Mouse (Mus musculus) midbrain, embryonic 12.5 days (tissue): Measurements from ENCODE around the gene Pofut1. TPM values are rescaled to one million over a fixed set of nuclear protein-coding genes. Genes with fewer than 3 reads are reported as not detected.

Experiments
- ATAC-seq: fragments of 200-750 bp; cut with Nextera tagmentation; 2 replicates; pipeline ENCODE4 v1.8.0; 2017; ENCODE audit warnings: low read depth, moderate TSS enrichment, moderate library complexity; ENCODE audit not compliant: low FRiP score
- H3K27ac ChIP-seq: fragments of 300-500 bp; sonication (generic); replicated peaks from 2 replicates; pipeline ENCODE4 v1.5.1; 2016; ENCODE audit warnings: mild to moderate bottlenecking
- H3K27me3 ChIP-seq: fragments of 300-500 bp; sonication (generic); 2 replicates; pipeline ENCODE4 v1.6.1; 2016; ENCODE audit warnings: mild to moderate bottlenecking
- H3K36me3 ChIP-seq: fragments of 300-500 bp; sonication (generic); 2 replicates; pipeline ENCODE4 v1.6.1; 2016
- H3K4me1 ChIP-seq: fragments of 300-500 bp; sonication (generic); 2 replicates; pipeline ENCODE4 v1.6.1; 2016
- H3K4me2 ChIP-seq: fragments of 300-500 bp; sonication (generic); replicated peaks from 2 replicates; pipeline ENCODE4 v1.6.1; 2016; ENCODE audit warnings: mild to moderate bottlenecking, moderate library complexity
- H3K4me3 ChIP-seq: fragments of 300-500 bp; sonication (generic); 2 replicates; pipeline ENCODE4 v1.5.1; 2016; ENCODE audit warnings: mild to moderate bottlenecking
- H3K9ac ChIP-seq: fragments of 300-500 bp; sonication (generic); replicated peaks from 2 replicates; pipeline ENCODE4 v1.6.1; 2016; ENCODE audit warnings: mild to moderate bottlenecking, moderate library complexity
- H3K9me3 ChIP-seq: fragments of 300-500 bp; sonication (generic); 2 replicates; pipeline ENCODE4 v1.6.1; 2016; ENCODE audit warnings: mild to moderate bottlenecking
- WGBS: fragments of 180-500 bp; shearing (Covaris S2); methylation state at CpG from one replicate; pipeline ENCODE4 v1.1.7; 2016; 5-methylcytosine and 5-hydroxymethylcytosine counted together
- polyA plus RNA-seq: library from polyadenylated mRNA; unstranded; fragments of >200 nt; fragmentation: Nextera tagmentation; extraction: Ambion mirVana; gene quantifications from 2 replicates; pipeline ENCODE4 v1.2.1, GENCODE M21; 2016

Pofut1 gene
- polyA plus RNA-seq, 1 experiment from 2014 or later = 6.2 TPM

- Histone ChIP-seq H3K27me3 (no peaks in the 10 kb centered on the region), H3K9me3 (no peaks in the 10 kb centered on the region), H3K4me1 (no peaks in the 10 kb centered on the region), H3K27ac (no peak overlapping the region), H3K4me3 (no peak overlapping the region), H3K9ac (no peak overlapping the region), H3K4me2 (no peak overlapping the region), H3K36me3 (no peaks in the 10 kb centered on the region)
- ATAC-seq = no peak
- WGBS = 81% methylated on average over 4 of the region's 4 CpGs
Observed at GRCm38 (mm10) chr2:153298460-153298859, 57.1 kb downstream of the Pofut1 start.

GRCm38 (mm10) chr2:153298863-153299262 lies 57.5 kb downstream of the Pofut1 start:
- no peaks in the 10 kb centered on the region for H3K36me3 ChIP-seq
- no peak for ATAC-seq
- H3K9me3 ChIP-seq = no peaks in the 10 kb centered on the region
- 83% methylated on average over 4 of the region's 4 CpGs for WGBS
- no peak overlapping the region for H3K27ac ChIP-seq
- H3K4me2 ChIP-seq = no peak overlapping the region
- no peak overlapping the region for H3K9ac ChIP-seq
- no peaks in the 10 kb centered on the region for H3K27me3 ChIP-seq
- no peaks in the 10 kb centered on the region for H3K4me1 ChIP-seq
- H3K4me3 ChIP-seq = no peak overlapping the region

- WGBS = 96% methylated on average over 5 of the region's 5 CpGs
- no peak for ATAC-seq
- Histone ChIP-seq H3K9ac (no peak overlapping the region), H3K4me3 (no peak overlapping the region), H3K27me3 (no peaks in the 10 kb centered on the region), H3K9me3 (no peaks in the 10 kb centered on the region), H3K27ac (no peak overlapping the region), H3K36me3 (no peaks in the 10 kb centered on the region), H3K4me2 (no peak overlapping the region), H3K4me1 (0 out of 2 replicates have a peak, but pooled peaks cover 3% of the 10 kb centered on the region)
Observed at GRCm38 (mm10) chr2:153301123-153301522, 59.8 kb downstream of the Pofut1 start.

- WGBS = 80% methylated on average over 6 of the region's 6 CpGs
- Histone ChIP-seq H3K36me3 (no peaks in the 10 kb centered on the region), H3K27ac (no peak overlapping the region), H3K9ac (no peak overlapping the region), H3K4me2 (no peak overlapping the region), H3K27me3 (no peaks in the 10 kb centered on the region), H3K4me1 (0 out of 2 replicates have a peak, but pooled peaks cover 3% of the 10 kb centered on the region), H3K9me3 (no peaks in the 10 kb centered on the region), H3K4me3 (no peak overlapping the region)
- no peak for ATAC-seq
Observed at GRCm38 (mm10) chr2:153305240-153305639, 63.9 kb downstream of the Pofut1 start.

GRCm38 (mm10) chr2:153308586-153308985 lies 67.3 kb downstream of the Pofut1 start:
- Histone ChIP-seq H3K27ac (no peak overlapping the region), H3K9me3 (no peaks in the 10 kb centered on the region), H3K27me3 (no peaks in the 10 kb centered on the region), H3K4me2 (no peak overlapping the region), H3K4me3 (no peak overlapping the region), H3K9ac (no peak overlapping the region), H3K4me1 (0 out of 2 replicates have a peak, but pooled peaks cover 3% of the 10 kb centered on the region), H3K36me3 (0 out of 2 replicates have a peak, but pooled peaks cover 3% of the 10 kb centered on the region)
- ATAC-seq = no peak
- WGBS = 86% methylated on average over 7 of the region's 7 CpGs

GRCm38 (mm10) chr2:153309106-153309505 lies 67.8 kb downstream of the Pofut1 start:
- Histone ChIP-seq H3K27ac (no peak overlapping the region), H3K4me1 (0 out of 2 replicates have a peak, but pooled peaks cover 3% of the 10 kb centered on the region), H3K36me3 (0 out of 2 replicates have a peak, but pooled peaks cover 3% of the 10 kb centered on the region), H3K9me3 (no peaks in the 10 kb centered on the region), H3K9ac (no peak overlapping the region), H3K27me3 (no peaks in the 10 kb centered on the region), H3K4me3 (no peak overlapping the region), H3K4me2 (no peak overlapping the region)
- ATAC-seq = no peak
- WGBS = 79% methylated on average over 8 of the region's 8 CpGs

- 79% methylated on average over 6 of the region's 6 CpGs for WGBS
- H3K27ac ChIP-seq = no peak overlapping the region
- ATAC-seq = no peak
Observed at GRCm38 (mm10) chr2:153310228-153310627, 68.9 kb downstream of the Pofut1 start.

GRCm38 (mm10) chr2:153312884-153313283 lies 71.6 kb downstream of the Pofut1 start:
- no peak for ATAC-seq
- Histone ChIP-seq H3K9ac (no peak overlapping the region), H3K4me3 (no peak overlapping the region), H3K4me1 (no peaks in the 10 kb centered on the region), H3K36me3 (peaks cover 23% of the 10 kb centered on the region), H3K4me2 (no peak overlapping the region), H3K27ac (no peak overlapping the region), H3K27me3 (no peaks in the 10 kb centered on the region), H3K9me3 (no peaks in the 10 kb centered on the region)
- WGBS = 87% methylated on average over 9 of the region's 9 CpGs

More at GRCm38 (mm10) chr2:153310228-153310627, 68.9 kb downstream of the Pofut1 start:
- Histone ChIP-seq H3K9me3 (no peaks in the 10 kb centered on the region), H3K36me3 (0 out of 2 replicates have a peak, but pooled peaks cover 3% of the 10 kb centered on the region), H3K4me3 (no peak overlapping the region), H3K4me2 (no peak overlapping the region), H3K4me1 (0 out of 2 replicates have a peak, but pooled peaks cover 2% of the 10 kb centered on the region), H3K9ac (no peak overlapping the region), H3K27me3 (no peaks in the 10 kb centered on the region)

GRCm38 (mm10) chr2:153318408-153318807 lies 77.1 kb downstream of the Pofut1 start:
- no peak overlapping the region for H3K27ac ChIP-seq
- no peaks in the 10 kb centered on the region for H3K4me1 ChIP-seq
- no peak for ATAC-seq
- peaks cover 54% of the 10 kb centered on the region for H3K36me3 ChIP-seq
- H3K27me3 ChIP-seq = no peaks in the 10 kb centered on the region
- no peak overlapping the region for H3K9ac ChIP-seq
- H3K4me2 ChIP-seq = no peak overlapping the region
- no peak overlapping the region for H3K4me3 ChIP-seq
- 95% methylated on average over 4 of the region's 4 CpGs for WGBS
- no peaks in the 10 kb centered on the region for H3K9me3 ChIP-seq

GRCm38 (mm10) chr2:153319036-153319643 lies 77.8 kb downstream of the Pofut1 start:
- no peak overlapping the region for H3K4me3 ChIP-seq
- H3K36me3 ChIP-seq = peaks cover 61% of the 10 kb centered on the region
- ATAC-seq = no peak
- no peak overlapping the region for H3K4me2 ChIP-seq
- H3K27ac ChIP-seq = no peak overlapping the region
- WGBS = 84% methylated on average over 8 of the region's 8 CpGs
- no peaks in the 10 kb centered on the region for H3K4me1 ChIP-seq
- H3K9me3 ChIP-seq = no peaks in the 10 kb centered on the region
- H3K9ac ChIP-seq = no peak overlapping the region
- no peaks in the 10 kb centered on the region for H3K27me3 ChIP-seq
